Mouse (Mus musculus): ENCODE measurements at regions not wholly inside any gene's neighbourhood (a gene's known extent, or its start where the extent isn't known, plus 50 kb on each side); places are given as distances from the start of the nearest gene placed in this dataset.

GRCm38 (mm10) chr4:8037863-8038262 lies 201.0 kb downstream of the Car8 start:
- TF ChIP-seq CTCF (IDR thresholded peaks at IDR 0.05; ENCODE audit: borderline replicate concordance, extremely low read depth, insufficient read depth, insufficient read length) (no peak), POLR2A (IDR thresholded peaks at IDR 0.05; ENCODE audit: borderline replicate concordance, extremely low read depth, insufficient read depth, insufficient read length, poor library complexity, severe bottlenecking) (no peak)

Data from brain, embryonic 14.5 days (tissue).